Mouse (Mus musculus) thymus, adult 2 months (tissue): ENCODE data around the gene Asna1.

Experiments used
- CTCF ChIP-seq: fragments of 200-500 bp; IDR thresholded peaks from 2 replicates; pipeline ENCODE4 v1.5.1; 2012; ENCODE audit warnings: mild to moderate bottlenecking, control low read depth, low read length, moderate library complexity, borderline replicate concordance; ENCODE audit not compliant: control insufficient read depth, poor library complexity, insufficient read depth; ENCODE audit errors: extremely low read depth
- POLR2A ChIP-seq: fragments of 200-500 bp; IDR thresholded peaks from 2 replicates; pipeline ENCODE4 v1.6.1; 2012; ENCODE audit warnings: mild to moderate bottlenecking, low read length, control low read depth, moderate library complexity; ENCODE audit not compliant: control insufficient read depth, poor library complexity, insufficient read depth; ENCODE audit errors: extremely low read depth

- TF ChIP-seq CTCF (0 out of 2 replicates have a peak, but pooled peaks have one; percentile 41), POLR2A (peak; percentile 100)
Measured at GRCm38 (mm10) chr8:84978248-84978940, 46.7 kb downstream of the Asna1 start, which contains the start of gene Junb.
